Mouse (Mus musculus): ENCODE results near the gene Nufip2.
"Not testable (repeated sequence)": the region's sequence is repeated elsewhere in the genome, so short reads cannot be mapped to it uniquely, and the experiment has no call there.

The Nufip2 gene

GRCm38 (mm10) chr11:77685383-77686265, at the start of gene Nufip2:
Gene Nufip2 (plus strand): TSS chr11:77686155.
- DNase-seq: peak; percentile 99

GRCm38 (mm10) chr11:77641390-77641789, 44.6 kb upstream of the Nufip2 start:
- DNase-seq: no peak

- DNase-seq: peak; percentile 34
Measured at GRCm38 (mm10) chr11:77645481-77645880, 40.5 kb upstream of the Nufip2 start.

- no peak for DNase-seq
Measured at GRCm38 (mm10) chr11:77648878-77649277, 37.1 kb upstream of the Nufip2 start.

GRCm38 (mm10) chr11:77652484-77652883, 33.5 kb upstream of the Nufip2 start:
- DNase-seq: no peak

GRCm38 (mm10) chr11:77653406-77654190, 32.4 kb upstream of the Nufip2 start:
- not testable (repeated sequence) for DNase-seq

- DNase-seq: no peak
Measured at GRCm38 (mm10) chr11:77659986-77660385, 26.0 kb upstream of the Nufip2 start.

- DNase-seq: no peak
Measured at GRCm38 (mm10) chr11:77663639-77664038, 22.3 kb upstream of the Nufip2 start.

- DNase-seq: no peak
Measured at GRCm38 (mm10) chr11:77664046-77664445, 21.9 kb upstream of the Nufip2 start.

GRCm38 (mm10) chr11:77665384-77665783, 20.6 kb upstream of the Nufip2 start:
- DNase-seq: not testable (repeated sequence)

GRCm38 (mm10) chr11:77666766-77667165, 19.2 kb upstream of the Nufip2 start:
- not testable (repeated sequence) for DNase-seq

- no peak for DNase-seq
Measured at GRCm38 (mm10) chr11:77672746-77673145, 13.2 kb upstream of the Nufip2 start.

- DNase-seq: no peak
Measured at GRCm38 (mm10) chr11:77673428-77673991, 12.4 kb upstream of the Nufip2 start.

GRCm38 (mm10) chr11:77680018-77680417, 5.9 kb upstream of the Nufip2 start:
- no peak for DNase-seq

- no peak for DNase-seq
Measured at GRCm38 (mm10) chr11:77684896-77685295, 1.1 kb upstream of the Nufip2 start.

GRCm38 (mm10) chr11:77686346-77686840, 438 bp downstream of the Nufip2 start:
- DNase-seq: peak; percentile 42

GRCm38 (mm10) chr11:77686841-77687540, 1.0 kb downstream of the Nufip2 start:
- DNase-seq: peak; percentile 56

GRCm38 (mm10) chr11:77687541-77688131, 1.7 kb downstream of the Nufip2 start:
- DNase-seq: peak; percentile 33

- DNase-seq: no peak
Measured at GRCm38 (mm10) chr11:77693026-77693425, 7.1 kb downstream of the Nufip2 start.

GRCm38 (mm10) chr11:77697232-77697631, 11.3 kb downstream of the Nufip2 start:
- DNase-seq: no peak

- DNase-seq: no peak
Measured at GRCm38 (mm10) chr11:77705920-77706319, 20.0 kb downstream of the Nufip2 start.

GRCm38 (mm10) chr11:77709039-77709438, 23.1 kb downstream of the Nufip2 start:
- DNase-seq: no peak

All from cerebellum, adult 8-10 months (tissue).